Mouse (Mus musculus): ENCODE results near the gene Mindy4. TPM values are rescaled to one million over a fixed set of nuclear protein-coding genes. Genes with fewer than 3 reads are reported as not detected.
A peak's percentile ranks its signal among the peaks of the same experiment; 100 is the strongest.
"Not testable (repeated sequence)": the region's sequence is repeated elsewhere in the genome, so short reads cannot be mapped to it uniquely, and the experiment has no call there.

Mindy4 gene
- 1 to 10 TPM; 1.3 to 3.1 (median 2.2) TPM for total RNA-seq (2022)

GRCm38 (mm10) chr6:55202913-55203910 is at the start of gene Mindy4:
Mindy4 (plus strand) TSS chr6:55203383.
- DNase-seq (ENCODE audit: low spot score in 2 of 2): peak; percentile 84 to 89

DNA sequence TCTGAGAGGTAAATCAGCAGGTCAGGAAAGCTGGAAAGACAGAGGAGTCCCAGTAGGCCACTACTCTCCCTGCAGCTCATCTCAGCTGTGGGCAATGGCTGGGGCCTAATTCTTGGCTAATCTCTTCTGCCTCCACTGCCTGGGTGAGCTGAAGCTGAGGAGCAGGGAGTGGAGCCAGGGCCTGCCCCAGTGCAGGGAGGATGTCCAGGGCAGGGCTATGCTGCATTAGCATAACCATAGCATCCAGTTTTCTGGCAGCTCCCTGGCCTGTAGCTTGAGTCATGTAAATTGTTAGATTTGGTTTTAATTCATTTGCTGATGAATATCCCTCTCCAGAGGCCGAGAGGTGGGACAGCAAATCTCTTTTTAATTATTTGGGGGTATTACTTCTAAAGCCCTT is 43.9 kb upstream of the Mindy4 start:
- no peak for DNase-seq (ENCODE audit: low spot score in 2 of 2)

DNA sequence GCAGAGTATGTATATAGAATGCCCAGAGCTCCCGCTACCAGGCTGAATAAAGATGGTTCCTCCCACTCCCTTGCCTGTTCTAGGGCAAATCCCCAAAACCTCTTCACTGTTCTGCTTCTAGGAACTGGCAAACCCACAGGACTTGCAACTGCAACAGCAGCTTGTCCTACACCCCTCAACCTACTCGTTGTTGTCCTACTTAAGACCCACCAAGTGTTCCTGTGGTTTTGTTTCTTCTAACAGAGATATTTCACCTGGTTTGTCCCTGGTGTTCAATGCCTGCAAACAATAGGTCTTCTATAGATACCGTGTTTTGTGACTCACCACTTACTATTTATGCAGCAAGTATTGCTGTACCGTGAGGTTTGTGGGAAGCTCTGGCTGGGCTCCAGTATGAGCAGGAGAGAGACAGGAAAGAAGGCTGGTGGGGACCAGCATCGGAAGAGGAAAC is 41.8 kb upstream of the Mindy4 start:
- DNase-seq (ENCODE audit: low spot score in 2 of 2): no peak

DNA sequence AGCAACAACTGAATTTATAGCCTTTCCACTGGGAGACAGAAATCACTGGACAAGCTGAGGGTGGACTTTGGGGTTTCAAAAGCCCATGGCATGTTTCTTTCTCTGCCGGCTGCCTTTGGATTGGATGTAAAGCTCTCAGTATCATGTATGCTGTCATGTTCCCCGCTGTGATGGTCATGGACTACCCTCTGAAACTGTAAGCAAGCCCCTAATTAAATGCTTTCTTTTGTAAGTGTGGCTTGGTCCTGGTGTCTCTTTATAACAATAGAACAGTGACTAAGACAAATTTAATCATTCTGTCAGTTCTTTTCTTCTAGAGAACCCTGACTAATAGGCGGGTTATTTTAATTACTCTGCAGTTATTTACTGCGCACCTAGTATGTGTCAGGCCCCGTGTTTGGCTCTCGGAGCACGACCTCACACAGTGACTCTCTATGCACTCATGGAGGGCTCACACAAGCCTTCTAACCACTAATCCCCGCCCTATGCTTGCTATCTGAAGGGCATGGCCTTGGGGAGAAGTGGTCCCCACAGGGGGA is 40.1 kb upstream of the Mindy4 start:
- DNase-seq (ENCODE audit: low spot score in 2 of 2): no peak

- DNase-seq (ENCODE audit: low spot score in 2 of 2): peak; percentile 51 to 55
These were observed 36.3 kb upstream of the Mindy4 start for GRCm38 (mm10) chr6:55166777-55167463.

DNA sequence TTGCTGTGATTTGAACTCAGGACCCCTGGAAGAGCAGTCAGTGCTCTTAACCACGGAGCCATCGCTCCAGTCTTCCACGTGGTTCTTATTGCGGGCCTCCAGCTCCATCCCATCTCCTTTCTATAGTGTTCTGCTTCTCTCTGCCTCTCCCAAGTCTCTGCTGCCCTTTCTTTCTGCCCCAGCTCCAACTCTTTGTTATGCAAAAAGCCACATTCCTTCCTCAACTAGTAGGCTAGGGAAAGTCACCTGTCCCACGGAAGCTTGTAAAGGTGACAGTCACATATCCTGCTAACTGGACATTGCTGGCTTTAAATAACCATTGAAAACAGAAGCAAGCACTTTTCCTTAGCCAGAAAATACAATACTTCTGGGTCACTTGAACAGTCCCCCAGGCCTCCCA is 33.4 kb upstream of the Mindy4 start:
- no peak for DNase-seq (ENCODE audit: low spot score in 2 of 2)

DNA sequence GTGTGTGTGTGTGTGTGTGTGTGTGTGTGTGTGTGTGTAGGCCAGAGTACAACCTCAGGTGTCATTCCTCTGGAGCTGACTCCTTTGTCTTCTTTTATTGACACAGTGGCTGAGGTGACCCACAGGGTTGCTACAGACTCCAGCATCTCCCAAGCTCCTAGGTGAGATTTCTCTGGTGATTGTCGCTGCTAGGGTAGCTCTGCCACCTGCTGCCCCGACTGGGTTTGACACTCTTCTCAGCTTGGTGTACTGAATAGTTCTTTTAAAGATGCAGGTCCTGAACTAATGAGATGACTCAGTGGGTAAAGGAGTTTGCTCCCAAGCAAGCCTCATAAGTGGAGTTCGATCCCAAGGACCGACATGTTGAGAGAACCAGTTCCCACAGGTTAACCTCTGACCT is 31.5 kb upstream of the Mindy4 start:
- no peak for DNase-seq (ENCODE audit: low spot score in 2 of 2)

- no peak for DNase-seq (ENCODE audit: low spot score in 2 of 2)
These were observed 30.0 kb upstream of the Mindy4 start for GRCm38 (mm10) chr6:55173171-55173570.

GRCm38 (mm10) chr6:55173941-55174349 is 29.2 kb upstream of the Mindy4 start:
- DNase-seq (ENCODE audit: low spot score in 2 of 2): no peak

- DNase-seq (ENCODE audit: low spot score in 2 of 2): no peak
These were observed 28.4 kb upstream of the Mindy4 start, which contains the start of gene Inmt for GRCm38 (mm10) chr6:55174741-55175181. Inmt (minus strand) TSS chr6:55175043.

GRCm38 (mm10) chr6:55175456-55175855 is 27.7 kb upstream of the Mindy4 start:
- DNase-seq (ENCODE audit: low spot score in 2 of 2): no peak

DNA sequence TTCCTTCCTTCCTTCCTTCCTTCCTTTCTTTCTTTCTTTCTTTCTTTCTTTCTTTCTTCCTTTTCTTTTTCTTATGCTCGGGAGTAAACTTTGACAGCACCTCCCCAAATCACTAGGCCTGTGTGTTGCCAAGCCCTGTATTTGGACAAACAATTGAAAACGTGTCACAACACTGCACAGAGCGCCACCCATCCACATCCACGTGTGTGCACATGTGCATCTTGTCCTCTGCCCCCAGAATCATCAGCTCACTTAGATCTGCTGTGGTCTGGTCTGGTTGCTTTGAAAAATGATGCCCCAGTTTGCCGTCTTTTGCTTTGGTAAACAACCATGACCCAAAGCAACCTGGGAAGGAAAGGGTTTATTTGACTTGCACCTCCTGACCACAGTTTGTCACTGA is 27.3 kb upstream of the Mindy4 start:
- DNase-seq (ENCODE audit: low spot score in 2 of 2): no peak

GRCm38 (mm10) chr6:55177060-55177732 is 26.0 kb upstream of the Mindy4 start:
- DNase-seq (ENCODE audit: low spot score in 2 of 2): no peak

DNA sequence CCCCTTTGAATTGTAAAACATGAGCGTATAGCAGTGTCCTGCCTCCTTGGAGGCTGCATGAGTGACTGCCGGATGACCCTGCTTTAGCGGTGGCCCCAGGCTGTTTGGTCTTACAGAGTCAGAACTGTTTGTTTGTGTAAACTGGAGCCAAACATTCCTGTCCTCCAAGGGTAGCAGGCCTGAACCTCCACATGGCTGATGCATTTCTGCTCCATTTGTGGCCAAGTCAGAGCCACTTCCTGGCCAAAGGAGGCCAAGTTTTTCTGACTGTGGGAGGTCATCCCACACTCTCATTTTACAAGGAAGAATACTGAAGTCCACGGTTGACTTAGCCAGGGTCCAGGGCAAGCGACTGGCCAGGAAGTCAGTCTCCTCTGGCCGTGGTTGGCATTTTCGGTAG is 23.6 kb upstream of the Mindy4 start:
- no peak for DNase-seq (ENCODE audit: low spot score in 2 of 2)

- no peak for DNase-seq (ENCODE audit: low spot score in 2 of 2)
These were observed 20.3 kb upstream of the Mindy4 start for GRCm38 (mm10) chr6:55182655-55183430.

- DNase-seq (ENCODE audit: low spot score in 2 of 2): not testable (repeated sequence)
These were observed 15.4 kb upstream of the Mindy4 start for GRCm38 (mm10) chr6:55187827-55188226.

DNA sequence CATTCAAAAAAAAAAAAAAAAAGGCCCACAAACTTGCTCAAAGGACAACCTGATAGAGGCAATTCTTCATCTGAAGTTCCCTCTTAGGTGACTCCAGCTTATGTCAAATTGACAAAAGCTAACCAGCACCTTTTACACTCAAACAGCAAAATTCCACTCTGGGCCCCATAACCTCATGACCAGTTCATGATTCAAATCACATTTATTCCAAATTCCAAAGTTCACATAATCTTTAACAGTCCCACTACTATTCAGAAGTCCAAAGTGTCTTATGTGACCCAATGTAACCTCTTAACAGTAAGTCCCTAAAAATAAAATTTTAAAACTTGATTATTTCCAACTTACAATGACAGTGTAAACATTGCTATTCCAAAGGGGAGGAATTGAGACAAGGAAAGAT is 13.8 kb upstream of the Mindy4 start:
- no peak for DNase-seq (ENCODE audit: low spot score in 2 of 2)

GRCm38 (mm10) chr6:55191537-55191936 is 11.6 kb upstream of the Mindy4 start:
- DNase-seq (ENCODE audit: low spot score in 2 of 2): no peak

GRCm38 (mm10) chr6:55193171-55193570 is 10.0 kb upstream of the Mindy4 start:
- DNase-seq (ENCODE audit: low spot score in 2 of 2): no peak

GRCm38 (mm10) chr6:55199047-55199446 is 4.1 kb upstream of the Mindy4 start:
- DNase-seq (ENCODE audit: low spot score in 2 of 2): peak; percentile 57 to 58

DNA sequence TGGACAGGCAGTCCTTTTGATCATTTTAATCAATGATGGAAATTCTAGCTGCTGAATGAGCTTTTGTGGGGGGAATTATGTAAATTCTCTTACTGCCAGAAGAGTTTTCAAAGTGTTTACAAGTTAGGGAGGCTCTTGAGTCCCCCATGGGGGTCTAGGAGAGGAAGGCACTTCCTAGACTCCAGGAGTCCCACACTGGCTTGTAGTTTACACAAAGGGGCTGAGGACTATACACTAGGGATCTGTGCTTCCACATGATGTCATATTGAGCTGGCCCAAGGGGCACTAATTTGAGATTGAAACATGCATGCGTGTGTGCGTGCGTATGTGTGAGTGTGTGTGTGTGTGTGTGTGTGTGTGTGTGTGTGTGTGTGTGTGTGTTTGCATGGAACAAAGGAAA is 748 bp downstream of the Mindy4 start:
- no peak for DNase-seq (ENCODE audit: low spot score in 2 of 2)
